Mouse (Mus musculus) sigmoid colon, adult 10 weeks (tissue): ENCODE measurements around the gene Gm38393. TPM values are rescaled to one million over a fixed set of nuclear protein-coding genes. Genes with fewer than 3 reads are reported as not detected.

Source experiments
- polyA plus RNA-seq: library from polyadenylated mRNA; stranded (reverse); fragments of 350-450 nt; fragmentation: Illumina TruSeq; extraction: RNeasy Lipid Tissue Mini Kit (QIAGEN cat#74804); gene quantifications from one replicate; pipeline ENCODE4 v1.2.3, GENCODE M21; 2014; ENCODE audit warnings: low read depth, low replicate concordance

The Gm38393 gene
- 8.6 TPM for polyA plus RNA-seq

DNA sequence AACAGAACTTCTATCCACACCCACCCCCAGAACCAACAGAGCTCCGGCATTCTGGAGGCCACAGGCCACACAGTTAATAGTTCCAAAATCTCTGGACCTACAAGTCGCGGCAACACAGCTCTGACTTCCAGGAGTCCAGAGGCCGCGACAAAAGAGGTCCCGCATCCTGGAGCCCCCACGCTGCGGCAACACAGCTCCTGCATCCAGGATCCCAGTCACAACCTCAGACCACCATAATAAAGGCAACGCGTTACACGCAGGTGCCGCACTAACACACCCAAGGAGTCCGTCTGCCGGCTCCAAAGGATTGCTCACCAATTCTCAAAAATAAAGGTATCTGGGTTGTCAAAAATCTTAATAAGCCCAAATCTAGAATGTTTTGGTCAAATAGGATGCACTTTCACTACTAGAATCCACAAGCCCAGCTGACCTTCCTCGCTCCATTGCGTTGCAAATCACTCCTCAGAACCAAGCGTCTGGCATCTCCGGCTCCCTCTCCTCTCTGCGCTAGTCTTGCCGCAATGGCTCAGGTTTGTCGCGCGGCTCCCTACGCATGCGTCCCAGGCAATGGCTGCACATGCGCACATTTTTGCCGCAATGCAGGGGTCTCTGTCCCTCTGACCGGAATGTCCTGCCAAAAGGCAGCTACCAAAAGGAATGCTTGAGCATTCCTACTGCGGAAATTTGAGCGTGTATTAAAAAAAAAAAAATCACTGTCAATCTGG lies at the start of gene Gm38393, which contains the start of gene Snurf:
Gm38393 (minus strand) TSS at position 459 of the 725 bp plus-strand sequence.
Snurf (minus strand) TSS at position 444 of the 725 bp plus-strand sequence.

Other genes starting within 250 kb of the Gm38393 start
- gene Snurf, start within 50 bp of the Gm38393 start, polyA plus RNA-seq, result not detected
- gene Snrpn, start 135.2 kb upstream of the Gm38393 start, polyA plus RNA-seq, result 23.6 TPM